Mouse (Mus musculus) heart, adult 2 months (tissue): ENCODE measurements at regions not wholly inside any gene's neighbourhood (a gene's known extent, or its start where the extent isn't known, plus 50 kb on each side); places are given as distances from the start of the nearest gene placed in this dataset.

ENCODE experiments used
- DNase-seq, 2 experiments: peaks; one replicate each; pipeline ENCODE4 v3.0.0; 2021
- H3K27ac ChIP-seq: fragments of 200-600 bp; 2 replicates; pipeline ENCODE4 v1.8.1; 2022
- H3K27me3 ChIP-seq: fragments of 200-500 bp; 2 replicates; pipeline ENCODE4 v1.6.1; 2012; ENCODE audit warnings: mild to moderate bottlenecking, low read length, inconsistent platforms, mixed read lengths; ENCODE audit not compliant: control insufficient read depth, insufficient read depth
- H3K36me3 ChIP-seq: fragments of 200-500 bp; 2 replicates; pipeline ENCODE4 v1.6.1; 2012; ENCODE audit warnings: low read length, inconsistent platforms; ENCODE audit not compliant: control insufficient read depth, insufficient read depth
- H3K4me1 ChIP-seq: fragments of 200-500 bp; 2 replicates; pipeline ENCODE4 v1.6.1; 2011; ENCODE audit warnings: low read length; ENCODE audit not compliant: control insufficient read depth, insufficient read depth
- H3K4me3 ChIP-seq: fragments of 200-600 bp; 2 replicates; pipeline ENCODE4 v1.8.1; 2022
- H3K79me2 ChIP-seq: fragments of 200-500 bp; replicated peaks from 2 replicates; pipeline ENCODE4 v1.6.1; 2012; ENCODE audit warnings: mild to moderate bottlenecking, inconsistent platforms, low read length, moderate library complexity, mixed read lengths; ENCODE audit not compliant: control insufficient read depth, insufficient read depth
- H3K9ac ChIP-seq: fragments of 200-500 bp; 2 replicates; pipeline ENCODE4 v1.6.1; 2012; ENCODE audit warnings: low read depth, mild to moderate bottlenecking, control low read depth, inconsistent platforms, low read length, mixed read lengths
- CTCF ChIP-seq: fragments of 200-600 bp; IDR thresholded peaks from 2 replicates; pipeline ENCODE4 v1.8.1; 2022; ENCODE audit warnings: antibody characterized with exemption, mild to moderate bottlenecking, moderate library complexity
- EP300 ChIP-seq: fragments of 200-500 bp; IDR thresholded peaks from 2 replicates; pipeline ENCODE4 v1.6.1; 2011; ENCODE audit warnings: low read depth, low read length, control low read depth; ENCODE audit not compliant: insufficient read depth
- POLR2A ChIP-seq: fragments of 200-500 bp; IDR thresholded peaks from 2 replicates; pipeline ENCODE4 v1.6.1; 2011; ENCODE audit warnings: mild to moderate bottlenecking, low read depth, low read length, control low read depth; ENCODE audit not compliant: insufficient read depth
- WGBS: fragments of 180-500 bp; shearing (Covaris S2); methylation state at CpG from one replicate; pipeline ENCODE4 v1.1.7; 2018; 5-methylcytosine and 5-hydroxymethylcytosine counted together
- intact Hi-C: fragments of 180-260 bp; cut with DNase I; formaldehyde crosslinking; loops from one replicate; pipeline ENCODE4 v1.15.1; 2025

GRCm38 (mm10) chr5:45258486-45258885 is 191.6 kb downstream of the Qdpr start:
- no peak for DNase-seq
- H3K27ac ChIP-seq = no peak overlapping the region
- intact Hi-C loops = no loop called here
- H3K9ac ChIP-seq = no peak overlapping the region
- H3K27me3 ChIP-seq = no peaks in the 10 kb centered on the region
- TF ChIP-seq CTCF (no peak), EP300 (no peak), POLR2A (no peak)
- H3K4me1 ChIP-seq = no peaks in the 10 kb centered on the region
- H3K79me2 ChIP-seq = no peaks in the 10 kb centered on the region
- 100% methylated on average over 1 of the region's 1 CpGs for WGBS
- H3K4me3 ChIP-seq = no peak overlapping the region
- H3K36me3 ChIP-seq = no peaks in the 10 kb centered on the region

- Histone ChIP-seq H3K27ac (no peak overlapping the region), H3K4me1 (no peaks in the 10 kb centered on the region), H3K36me3 (no peaks in the 10 kb centered on the region), H3K27me3 (no peaks in the 10 kb centered on the region), H3K79me2 (no peaks in the 10 kb centered on the region), H3K9ac (no peak overlapping the region), H3K4me3 (no peak overlapping the region)
- DNase-seq = no peak
- WGBS = 42% methylated on average over 9 of the region's 9 CpGs
- intact Hi-C loops = no loop called here
- TF ChIP-seq CTCF = no peak
- TF ChIP-seq POLR2A = no peak
- no peak for TF ChIP-seq EP300
Observed at GRCm38 (mm10) chr5:45256256-45256999, 193.6 kb downstream of the Qdpr start.

GRCm38 (mm10) chr5:45231856-45232255 is 218.2 kb downstream of the Qdpr start:
- H3K27me3 ChIP-seq = no peaks in the 10 kb centered on the region
- H3K36me3 ChIP-seq = no peaks in the 10 kb centered on the region
- no peak for DNase-seq
- no peak overlapping the region for H3K4me3 ChIP-seq
- no peaks in the 10 kb centered on the region for H3K79me2 ChIP-seq
- no peak overlapping the region for H3K27ac ChIP-seq
- H3K9ac ChIP-seq = no peak overlapping the region
- no peak for TF ChIP-seq POLR2A
- no peak for TF ChIP-seq CTCF
- TF ChIP-seq EP300 = no peak
- H3K4me1 ChIP-seq = no peaks in the 10 kb centered on the region
- 75% methylated on average over 4 of the region's 4 CpGs for WGBS
- intact Hi-C loops = no loop called here

- no peaks in the 10 kb centered on the region for H3K36me3 ChIP-seq
- no peaks in the 10 kb centered on the region for H3K27me3 ChIP-seq
- H3K4me3 ChIP-seq = no peak overlapping the region
- DNase-seq = no peak
- H3K79me2 ChIP-seq = no peaks in the 10 kb centered on the region
- no peak overlapping the region for H3K9ac ChIP-seq
- no peak overlapping the region for H3K27ac ChIP-seq
- 56% methylated on average over 1 of the region's 1 CpGs for WGBS
- intact Hi-C loops = no loop called here
- H3K4me1 ChIP-seq = no peaks in the 10 kb centered on the region
- no peak for TF ChIP-seq CTCF
Observed at GRCm38 (mm10) chr5:45230097-45230496, 219.9 kb downstream of the Qdpr start.

GRCm38 (mm10) chr5:45229477-45229876 is 220.6 kb downstream of the Qdpr start:
- Histone ChIP-seq H3K79me2 (no peaks in the 10 kb centered on the region), H3K36me3 (no peaks in the 10 kb centered on the region), H3K27me3 (no peaks in the 10 kb centered on the region), H3K27ac (no peak overlapping the region), H3K9ac (no peak overlapping the region), H3K4me3 (no peak overlapping the region), H3K4me1 (no peaks in the 10 kb centered on the region)
- TF ChIP-seq EP300 (no peak), POLR2A (no peak), CTCF (no peak)
- 39% methylated on average over 3 of the region's 3 CpGs for WGBS
- intact Hi-C loops = no loop called here
- DNase-seq = no peak

GRCm38 (mm10) chr5:45228226-45228927 is 221.7 kb downstream of the Qdpr start:
- 66% methylated on average over 6 of the region's 6 CpGs for WGBS
- TF ChIP-seq CTCF (no peak), EP300 (no peak), POLR2A (no peak)
- intact Hi-C loops = no loop called here

More at GRCm38 (mm10) chr5:45228226-45228927, 221.7 kb downstream of the Qdpr start:
- H3K79me2 ChIP-seq = no peaks in the 10 kb centered on the region
- no peaks in the 10 kb centered on the region for H3K27me3 ChIP-seq
- no peaks in the 10 kb centered on the region for H3K4me1 ChIP-seq
- no peak for DNase-seq
- H3K27ac ChIP-seq = no peak overlapping the region
- H3K4me3 ChIP-seq = no peak overlapping the region
- H3K36me3 ChIP-seq = no peaks in the 10 kb centered on the region
- H3K9ac ChIP-seq = no peak overlapping the region
